Mouse (Mus musculus) megakaryocyte progenitor cell, adult 5-6 weeks (primary cell): ENCODE measurements around the gene Plpp3. TPM values are rescaled to one million over a fixed set of nuclear protein-coding genes. Genes with fewer than 3 reads are reported as not detected.

ENCODE experiments used
- ATAC-seq: replicated peaks from 2 replicates; pipeline ENCODE4 v1.8.0; 2016; ENCODE audit warnings: mild to moderate bottlenecking, moderate TSS enrichment, inconsistent platforms; ENCODE audit not compliant: poor library complexity
- total RNA-seq, 2 experiments: library from RNA; stranded (forward) in 1 of 2; stranded (reverse) in 1 of 2; fragments of 157-497, 149-512 nt in 1 of 2; fragments of 200-1000 nt in 1 of 2; gene quantifications; 2 replicates each; pipeline versions ENCODE4 v1.2.3 to v1.2.4; 2015 to 2017

The Plpp3 gene
- total RNA-seq, 2 experiments from 2014 or later = not detected

GRCm38 (mm10) chr4:105158169-105158555, 1.0 kb downstream of the Plpp3 start:
- peak; percentile 66 for ATAC-seq

DNA sequence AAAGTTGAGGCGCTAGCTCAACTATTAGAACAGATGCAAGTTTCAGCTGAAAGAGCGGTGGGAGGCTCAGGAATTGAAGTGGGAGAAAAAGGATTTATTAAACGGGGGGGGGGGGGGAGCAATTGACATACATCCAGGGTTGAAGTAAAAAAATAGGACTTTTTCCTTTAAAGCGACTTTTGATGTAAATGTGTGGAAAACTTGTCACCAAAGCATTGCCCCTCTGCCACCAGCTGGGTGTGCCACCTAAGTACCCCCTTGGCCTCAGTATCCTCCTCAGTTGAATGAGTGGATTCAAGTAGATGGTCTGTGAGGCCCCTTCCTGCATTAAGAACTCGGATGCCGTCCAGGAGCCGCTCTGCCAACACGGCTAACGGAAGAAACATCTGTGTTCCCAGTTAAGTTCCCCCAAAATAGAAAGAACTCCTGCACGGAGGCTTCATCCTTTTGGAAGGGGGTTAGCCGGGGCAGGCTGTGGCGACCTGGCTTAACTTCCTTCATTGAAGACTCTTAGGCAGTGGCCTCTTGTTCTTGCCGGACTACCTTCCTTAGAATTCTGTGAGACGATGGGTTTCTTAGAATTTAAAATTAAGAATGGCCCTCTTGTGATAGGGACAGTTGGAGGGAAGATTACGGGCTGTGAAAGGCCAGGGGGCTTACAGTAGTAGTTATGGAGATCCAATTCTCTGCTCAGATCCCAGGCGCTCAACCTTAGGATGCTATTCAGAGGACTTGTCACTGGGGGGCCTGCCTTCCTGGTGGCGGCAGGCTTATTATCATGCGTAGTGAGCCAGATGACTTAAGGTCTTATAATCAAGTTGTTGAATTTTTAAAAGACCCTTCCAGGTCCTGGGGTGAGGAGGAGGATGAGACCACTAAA, 1.7 kb downstream of the Plpp3 start:
- no peak for ATAC-seq

DNA sequence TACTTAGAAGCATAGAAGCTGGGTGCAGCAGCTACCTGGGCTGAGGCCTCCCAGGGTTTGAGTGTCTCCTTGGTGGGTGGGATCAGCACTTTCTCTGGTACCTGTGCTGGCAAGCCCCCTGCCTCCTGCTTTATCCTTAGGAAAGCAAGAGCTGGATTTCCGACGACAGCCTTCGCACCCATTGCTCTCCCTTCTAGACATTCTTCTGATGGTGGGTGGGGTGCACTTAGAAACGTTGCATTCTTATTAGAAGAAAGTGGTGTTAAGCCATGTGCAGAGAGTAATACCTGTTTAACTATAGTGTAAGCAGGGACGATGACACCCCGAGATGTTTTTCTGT, 2.4 kb downstream of the Plpp3 start:
- ATAC-seq = no peak

GRCm38 (mm10) chr4:105160470-105160869, 3.3 kb downstream of the Plpp3 start:
- ATAC-seq = no peak

DNA sequence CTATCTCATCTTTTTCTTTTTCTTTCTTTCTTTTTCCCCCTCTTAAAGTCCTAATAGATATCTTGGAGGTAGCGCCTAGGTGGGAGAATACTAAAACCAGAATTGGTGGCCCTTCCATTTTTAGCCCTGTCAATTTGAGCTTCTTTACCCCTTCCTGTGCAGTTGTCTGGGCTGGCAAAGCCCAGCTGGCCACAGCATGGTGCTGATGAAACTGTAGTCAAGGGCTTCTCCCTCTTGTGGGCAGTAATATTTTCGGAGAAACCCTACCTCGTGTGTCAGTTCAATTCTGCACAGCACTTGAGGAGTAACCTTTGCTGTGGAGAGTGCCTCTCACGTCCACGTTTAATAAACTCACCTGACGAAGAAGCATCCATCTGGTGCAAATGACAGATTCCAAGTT, 4.9 kb downstream of the Plpp3 start:
- ATAC-seq = no peak

GRCm38 (mm10) chr4:105162676-105163075, 5.5 kb downstream of the Plpp3 start:
- peak; percentile 63 for ATAC-seq

DNA sequence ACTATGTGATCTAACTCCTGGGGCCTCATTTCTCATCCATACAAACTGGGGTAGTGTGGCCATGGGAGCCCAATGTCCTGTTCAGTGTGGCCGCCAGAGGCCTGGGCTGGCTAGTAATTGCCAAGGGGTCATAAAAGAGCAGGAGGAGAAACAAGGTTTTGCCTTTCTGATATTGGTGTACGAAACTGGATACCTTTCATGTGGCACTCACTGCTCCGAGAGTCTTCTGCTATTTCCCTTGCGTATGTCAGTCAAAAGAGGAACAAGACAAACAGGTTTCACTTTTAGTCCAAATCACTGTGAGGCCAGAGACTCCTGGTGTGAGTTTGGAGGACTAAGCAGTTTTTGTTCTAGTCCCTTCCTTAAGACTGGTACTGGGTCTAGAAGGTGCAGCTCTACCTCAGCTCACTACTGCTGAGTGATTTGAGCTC, 6.8 kb downstream of the Plpp3 start:
- ATAC-seq = peak; percentile 76

DNA sequence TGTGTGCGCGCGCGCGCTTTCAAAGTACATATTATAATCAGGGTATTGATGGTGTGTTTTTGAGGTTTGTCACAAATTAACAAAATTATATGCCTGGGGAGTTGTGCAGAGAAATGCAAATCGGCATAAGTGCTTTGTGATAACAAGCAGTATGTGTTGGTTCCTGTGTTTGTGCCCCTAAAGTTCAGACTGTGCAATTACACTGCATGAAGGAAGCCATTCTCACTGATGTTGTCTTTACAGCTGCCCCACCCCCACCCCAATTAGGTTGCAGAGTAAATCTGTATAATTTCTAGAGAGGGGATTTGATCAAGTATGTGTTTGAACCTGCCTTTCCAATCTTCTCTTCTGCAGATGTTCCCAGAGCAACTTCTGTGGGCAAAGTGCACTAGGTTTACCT, 7.8 kb downstream of the Plpp3 start:
- ATAC-seq = no peak

DNA sequence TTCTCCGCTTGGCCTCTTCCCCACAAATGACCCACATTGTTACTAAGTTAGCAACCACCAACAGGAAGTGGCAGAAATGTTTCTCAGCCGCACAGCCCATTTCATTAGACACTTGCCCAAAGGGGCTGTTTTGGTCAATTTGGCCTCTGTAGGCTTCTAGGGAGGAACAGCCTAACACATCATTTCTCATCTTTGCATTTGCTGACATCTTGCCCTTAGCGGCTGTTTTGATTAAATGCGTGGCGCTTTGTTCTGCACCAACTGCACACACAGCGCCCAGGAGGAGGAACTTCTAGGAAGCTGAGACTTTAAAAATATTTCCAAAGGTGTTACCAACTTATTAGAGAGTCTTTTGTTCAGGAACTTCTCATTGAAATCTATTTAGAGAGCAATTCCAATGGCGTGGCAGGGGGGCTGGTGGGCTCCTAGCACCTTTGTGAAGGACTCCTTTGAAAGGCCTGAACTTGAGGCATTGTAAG, 12.0 kb downstream of the Plpp3 start:
- peak; percentile 45 for ATAC-seq

- ATAC-seq = no peak
These were observed 13.0 kb downstream of the Plpp3 start for GRCm38 (mm10) chr4:105169826-105170810.

GRCm38 (mm10) chr4:105170811-105171401, 13.8 kb downstream of the Plpp3 start:
- no peak for ATAC-seq

- peak; percentile 45 for ATAC-seq
These were observed 14.3 kb downstream of the Plpp3 start for GRCm38 (mm10) chr4:105171432-105171831.

DNA sequence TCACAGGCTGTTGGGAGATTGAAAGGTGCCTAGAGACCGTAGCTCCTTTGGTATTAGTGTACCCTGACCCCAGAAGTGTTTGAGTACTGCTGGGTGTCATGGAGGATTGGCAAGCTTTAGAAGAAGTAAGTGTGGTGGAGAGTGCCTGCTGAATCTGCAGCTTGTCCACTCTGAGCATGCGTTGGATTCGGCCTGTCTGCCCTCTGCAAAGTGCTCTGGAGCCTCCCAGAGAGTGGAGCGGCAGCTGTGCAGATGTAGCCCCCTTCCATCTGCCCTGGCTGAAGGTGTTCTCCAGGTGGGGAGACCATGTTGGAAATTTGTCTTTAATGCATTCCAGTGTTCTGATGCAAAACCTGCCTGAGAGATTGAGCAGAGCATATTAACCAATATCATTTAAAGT, 17.6 kb downstream of the Plpp3 start:
- no peak for ATAC-seq

GRCm38 (mm10) chr4:105175255-105176035, 18.3 kb downstream of the Plpp3 start:
- ATAC-seq = no peak

- no peak for ATAC-seq
These were observed 24.0 kb downstream of the Plpp3 start for GRCm38 (mm10) chr4:105181014-105181658.

GRCm38 (mm10) chr4:105181659-105182167, 24.6 kb downstream of the Plpp3 start:
- no peak for ATAC-seq

DNA sequence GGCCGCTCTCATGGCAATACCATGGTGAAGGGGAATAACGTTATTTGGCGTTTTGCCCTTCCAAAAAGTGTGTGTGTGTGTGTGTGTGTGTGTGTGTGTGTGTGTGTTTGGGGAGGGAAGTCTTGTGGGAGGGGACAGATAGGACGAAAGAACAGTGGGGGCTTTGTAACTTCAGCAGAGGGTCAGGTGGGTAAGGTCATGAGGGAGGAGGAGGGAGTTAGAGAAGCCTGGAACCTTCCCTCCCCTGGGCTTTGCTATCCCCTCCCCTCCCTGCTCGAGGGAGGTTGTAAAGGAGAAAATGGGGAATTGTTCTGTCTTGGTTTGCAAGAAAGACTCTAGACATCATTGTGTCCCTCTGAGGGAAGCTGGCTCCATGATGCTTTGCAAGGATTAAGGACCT, 25.1 kb downstream of the Plpp3 start:
- no peak for ATAC-seq

DNA sequence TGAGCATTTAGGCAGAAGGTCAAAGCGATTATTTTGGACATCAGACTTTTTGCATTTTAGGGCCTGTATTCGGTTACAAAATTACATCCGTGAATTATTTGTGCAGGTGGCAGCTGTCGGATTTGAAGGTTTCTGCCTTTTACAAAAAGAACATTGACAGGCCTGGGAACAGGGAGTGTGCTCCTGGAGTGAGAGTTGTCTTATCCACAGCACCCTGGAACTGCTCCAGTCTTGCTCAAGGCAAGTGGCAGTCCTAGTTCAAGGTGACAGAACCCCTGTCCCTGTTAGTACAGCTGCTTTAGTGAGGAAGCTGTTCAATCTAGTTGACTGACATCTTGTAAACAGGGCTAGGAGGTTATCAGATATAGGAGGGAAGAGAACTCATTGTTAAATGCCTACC, 27.3 kb downstream of the Plpp3 start:
- no peak for ATAC-seq

DNA sequence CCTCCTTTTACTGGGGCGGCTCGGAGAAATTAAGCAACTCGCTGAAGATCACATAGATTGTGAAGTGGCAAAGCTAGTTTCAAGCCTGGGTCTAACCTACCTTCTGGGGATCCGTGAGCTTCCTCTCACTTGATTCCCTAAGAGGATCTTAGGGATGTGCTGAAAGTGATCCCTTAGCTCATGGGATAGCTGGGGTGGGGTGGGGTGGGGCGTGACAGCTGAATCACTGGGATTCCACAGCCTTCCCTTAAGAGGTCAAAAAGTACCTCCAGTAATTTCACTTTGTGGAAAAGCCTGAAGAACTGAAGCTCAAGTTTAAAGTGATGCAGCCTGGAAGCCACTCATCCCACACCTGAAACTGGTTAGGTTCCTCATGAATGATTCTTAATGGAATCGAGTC, 27.8 kb downstream of the Plpp3 start:
- ATAC-seq = no peak

DNA sequence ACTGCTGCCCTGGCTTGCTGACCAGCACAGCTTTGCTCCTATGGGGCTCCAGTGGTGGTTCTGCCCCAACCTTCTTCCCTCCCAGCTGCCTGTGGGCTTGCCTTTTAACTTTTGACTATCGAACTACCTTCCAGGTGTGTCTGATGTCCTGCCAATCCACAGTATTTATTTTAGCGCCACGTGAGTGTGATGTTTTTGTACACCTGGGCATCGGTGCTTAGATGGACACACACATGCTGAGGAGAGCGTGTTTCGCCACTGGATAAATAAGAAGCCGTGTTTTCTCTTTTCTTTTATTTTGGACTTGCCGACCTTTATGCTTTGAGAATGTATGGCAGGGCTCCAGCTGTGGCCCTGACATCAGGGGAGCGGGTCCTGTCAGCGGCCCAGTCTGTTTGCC, 29.5 kb downstream of the Plpp3 start:
- no peak for ATAC-seq
